Mouse (Mus musculus) bone marrow macrophage, adult 2 months (primary cell): ENCODE measurements around the gene Dock4. TPM values are rescaled to one million over a fixed set of nuclear protein-coding genes. Genes with fewer than 3 reads are reported as not detected.

Source experiments
- H3K27ac ChIP-seq: 2 replicates; pipeline ENCODE4 v1.5.1; 2012; ENCODE audit warnings: low read depth, low read length; ENCODE audit not compliant: insufficient read depth
- H3K4me1 ChIP-seq: 2 replicates; pipeline ENCODE4 v1.6.1; 2012; ENCODE audit warnings: low read length; ENCODE audit not compliant: control insufficient read depth, insufficient read depth
- H3K4me3 ChIP-seq: 2 replicates; pipeline ENCODE4 v1.5.1; 2012; ENCODE audit warnings: mild to moderate bottlenecking, low read length, moderate library complexity; ENCODE audit not compliant: insufficient read depth
- CTCF ChIP-seq: IDR thresholded peaks from 2 replicates; pipeline ENCODE4 v1.5.1; 2012; ENCODE audit warnings: low read depth, mild to moderate bottlenecking, low read length, moderate library complexity
- POLR2A ChIP-seq: IDR thresholded peaks from 2 replicates; pipeline ENCODE4 v1.6.1; 2012; ENCODE audit warnings: mild to moderate bottlenecking, low read depth, low read length, borderline replicate concordance
- polyA plus RNA-seq: library from polyadenylated mRNA; stranded (reverse); fragments of >200 nt; gene quantifications from 2 replicates; pipeline ENCODE4 v1.2.4, GENCODE M21; 2012; ENCODE audit not compliant: missing spikeins, insufficient read depth, insufficient read length

Dock4 gene
- polyA plus RNA-seq, 1 experiment: 18.6 TPM

GRCm38 (mm10) chr12:40801456-40801855 lies 355.7 kb downstream of the Dock4 start:
- no peak overlapping the region for H3K27ac ChIP-seq
- H3K4me3 ChIP-seq: no peak overlapping the region
- TF ChIP-seq POLR2A (no peak), CTCF (no peak)
- H3K4me1 ChIP-seq: peaks cover 7% of the 10 kb centered on the region; the same call in 1 of the 2 replicates

- no peak overlapping the region for H3K4me3 ChIP-seq
- TF ChIP-seq CTCF (no peak), POLR2A (no peak)
- peaks cover 7% of the 10 kb centered on the region; the same call in 1 of the 2 replicates for H3K4me1 ChIP-seq
- no peak overlapping the region for H3K27ac ChIP-seq
Observed at GRCm38 (mm10) chr12:40805257-40805656, 359.5 kb downstream of the Dock4 start.

GRCm38 (mm10) chr12:40807916-40808315 lies 362.2 kb downstream of the Dock4 start:
- no peak for TF ChIP-seq POLR2A
- no peak for TF ChIP-seq CTCF
- H3K4me3 ChIP-seq: no peak overlapping the region
- H3K27ac ChIP-seq: no peak overlapping the region
- peaks cover 7% of the 10 kb centered on the region; the same call in 1 of the 2 replicates for H3K4me1 ChIP-seq

- Histone ChIP-seq H3K4me1 (no peaks in the 10 kb centered on the region), H3K27ac (no peak overlapping the region), H3K4me3 (no peak overlapping the region)
- TF ChIP-seq POLR2A (no peak), CTCF (no peak)
Observed at GRCm38 (mm10) chr12:40813474-40813873, 367.7 kb downstream of the Dock4 start.

GRCm38 (mm10) chr12:40814659-40815363 lies 369.1 kb downstream of the Dock4 start:
- no peak overlapping the region for H3K27ac ChIP-seq
- TF ChIP-seq CTCF (no peak), POLR2A (no peak)
- no peak overlapping the region for H3K4me3 ChIP-seq
- no peaks in the 10 kb centered on the region for H3K4me1 ChIP-seq

GRCm38 (mm10) chr12:40818046-40818708 lies 372.4 kb downstream of the Dock4 start:
- Histone ChIP-seq H3K4me1 (no peaks in the 10 kb centered on the region), H3K27ac (no peak overlapping the region), H3K4me3 (no peak overlapping the region)
- TF ChIP-seq CTCF (no peak), POLR2A (no peak)

GRCm38 (mm10) chr12:40823631-40824030 lies 377.9 kb downstream of the Dock4 start:
- H3K4me3 ChIP-seq: no peak overlapping the region
- H3K27ac ChIP-seq: no peak overlapping the region
- no peak for TF ChIP-seq CTCF
- no peak for TF ChIP-seq POLR2A
- H3K4me1 ChIP-seq: peaks cover 3% of the 10 kb centered on the region

GRCm38 (mm10) chr12:40824251-40824650 lies 378.5 kb downstream of the Dock4 start:
- no peak overlapping the region for H3K4me3 ChIP-seq
- peaks cover 3% of the 10 kb centered on the region for H3K4me1 ChIP-seq
- no peak overlapping the region for H3K27ac ChIP-seq
- no peak for TF ChIP-seq CTCF
- no peak for TF ChIP-seq POLR2A

- TF ChIP-seq POLR2A: no peak
- TF ChIP-seq CTCF: no peak
- H3K4me1 ChIP-seq: peaks cover 3% of the 10 kb centered on the region
Observed at GRCm38 (mm10) chr12:40825935-40826460, 380.2 kb downstream of the Dock4 start.

GRCm38 (mm10) chr12:40826491-40826890 lies 380.7 kb downstream of the Dock4 start:
- no peak overlapping the region for H3K27ac ChIP-seq
- TF ChIP-seq CTCF: no peak
- no peak for TF ChIP-seq POLR2A
- no peak overlapping the region for H3K4me3 ChIP-seq
- H3K4me1 ChIP-seq: peaks cover 3% of the 10 kb centered on the region

More at GRCm38 (mm10) chr12:40825935-40826460, 380.2 kb downstream of the Dock4 start:
- Histone ChIP-seq H3K4me3 (no peak overlapping the region), H3K27ac (no peak overlapping the region)
